Mouse (Mus musculus) heart, postnatal 14 days (tissue): Measurements from ENCODE around the gene Slc30a4. TPM values are rescaled to one million over a fixed set of nuclear protein-coding genes. Genes with fewer than 3 reads are reported as not detected.

Experiments used
- DNase-seq, 2 experiments: peaks; one replicate each; pipeline ENCODE4 v3.0.0; 2021 to 2022
- intact Hi-C: fragments of 180-260 bp; cut with DNase I; formaldehyde crosslinking; loops from one replicate; pipeline ENCODE4 v1.15.1; 2025
- total RNA-seq, 2 experiments: library from RNA; stranded (reverse); gene quantifications; 2 replicates each; pipeline ENCODE4 v1.2.3; 2021

Slc30a4 gene
- total RNA-seq, 2 experiments from 2014 or later, result 10.7 to 11.4 TPM

DNA sequence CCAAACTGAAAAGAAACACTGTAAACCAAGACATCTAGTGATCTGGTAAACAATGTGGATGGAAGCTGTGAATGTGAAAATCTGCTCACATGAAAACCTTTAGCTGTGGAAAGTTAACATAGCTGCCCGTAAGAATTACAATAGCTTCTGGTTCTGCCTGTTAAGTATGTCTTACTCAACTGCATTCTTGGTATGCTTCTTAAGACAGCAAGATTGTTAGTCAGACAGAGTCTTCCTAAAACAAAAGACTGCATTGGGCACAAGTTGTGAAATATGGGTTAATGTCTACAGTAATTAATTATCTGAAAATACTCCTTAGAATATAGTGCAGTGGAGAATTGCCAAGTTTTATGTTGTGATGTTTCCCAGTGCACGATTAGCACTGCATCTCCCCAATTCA, 19.9 kb downstream of the Slc30a4 start:
- intact Hi-C loops, result no loop called here
- no peak for DNase-seq

DNA sequence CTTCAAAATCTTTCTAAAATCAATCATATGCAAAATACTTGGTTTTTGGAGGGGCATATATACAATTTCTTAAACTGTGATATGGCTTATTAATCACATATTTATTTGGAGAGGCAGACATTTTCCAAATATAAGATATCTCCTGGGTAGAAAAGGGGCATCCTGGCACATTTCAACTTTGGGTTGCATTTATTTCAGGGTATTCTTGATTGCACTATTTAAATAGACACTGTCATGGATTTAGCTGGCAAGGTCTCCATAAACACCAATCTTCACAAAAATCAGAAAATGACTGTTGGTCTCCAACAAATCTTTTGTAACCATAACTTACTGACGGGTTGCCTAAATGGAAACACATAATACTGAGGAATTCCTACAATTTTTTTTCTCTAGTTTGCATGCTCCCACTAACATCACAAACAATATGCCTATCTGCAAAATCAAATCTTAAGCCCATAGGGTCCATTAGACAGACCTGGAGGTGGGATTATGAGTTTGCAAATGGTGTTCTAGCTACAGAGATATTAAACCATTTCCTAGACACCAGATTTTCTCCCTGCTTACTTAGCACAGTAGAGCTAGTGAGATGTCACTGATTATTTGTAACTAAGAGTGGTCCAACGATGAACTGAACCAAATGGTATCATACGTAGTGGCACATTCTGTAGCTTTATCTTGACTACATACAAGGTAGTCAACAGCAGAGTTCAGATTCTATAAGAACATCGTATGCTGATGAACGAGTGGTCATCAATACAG, 20.9 kb downstream of the Slc30a4 start:
- DNase-seq, result no peak

GRCm38 (mm10) chr2:122675126-122675525, 27.3 kb downstream of the Slc30a4 start:
- intact Hi-C loops, result no loop called here
- DNase-seq, result no peak

More for the DNA sequence above, 20.9 kb downstream of the Slc30a4 start:
- intact Hi-C loops, result no loop called here

- no peak for DNase-seq
- intact Hi-C loops, result no loop called here
Observed at GRCm38 (mm10) chr2:122672841-122673240, 29.6 kb downstream of the Slc30a4 start.

- intact Hi-C loops, result no loop called here
- DNase-seq, result no peak
Observed at GRCm38 (mm10) chr2:122671714-122672113, 30.7 kb downstream of the Slc30a4 start.

- DNase-seq, result peak; percentile 25 to 56
- intact Hi-C loops, result loop anchor here (1.0 to 10.0 kb wide), 2 partner anchors 31 to 87 kb away; no protein-coding TSS in a partner anchor
Observed at GRCm38 (mm10) chr2:122667856-122668255, 34.6 kb downstream of the Slc30a4 start.

- intact Hi-C loops, result loop anchor here (10.0 kb wide), 1 partner anchor 89 kb away; no protein-coding TSS in a partner anchor
- DNase-seq, result peak; percentile 23 to 47
Observed at GRCm38 (mm10) chr2:122665973-122666875, 36.2 kb downstream of the Slc30a4 start.

DNA sequence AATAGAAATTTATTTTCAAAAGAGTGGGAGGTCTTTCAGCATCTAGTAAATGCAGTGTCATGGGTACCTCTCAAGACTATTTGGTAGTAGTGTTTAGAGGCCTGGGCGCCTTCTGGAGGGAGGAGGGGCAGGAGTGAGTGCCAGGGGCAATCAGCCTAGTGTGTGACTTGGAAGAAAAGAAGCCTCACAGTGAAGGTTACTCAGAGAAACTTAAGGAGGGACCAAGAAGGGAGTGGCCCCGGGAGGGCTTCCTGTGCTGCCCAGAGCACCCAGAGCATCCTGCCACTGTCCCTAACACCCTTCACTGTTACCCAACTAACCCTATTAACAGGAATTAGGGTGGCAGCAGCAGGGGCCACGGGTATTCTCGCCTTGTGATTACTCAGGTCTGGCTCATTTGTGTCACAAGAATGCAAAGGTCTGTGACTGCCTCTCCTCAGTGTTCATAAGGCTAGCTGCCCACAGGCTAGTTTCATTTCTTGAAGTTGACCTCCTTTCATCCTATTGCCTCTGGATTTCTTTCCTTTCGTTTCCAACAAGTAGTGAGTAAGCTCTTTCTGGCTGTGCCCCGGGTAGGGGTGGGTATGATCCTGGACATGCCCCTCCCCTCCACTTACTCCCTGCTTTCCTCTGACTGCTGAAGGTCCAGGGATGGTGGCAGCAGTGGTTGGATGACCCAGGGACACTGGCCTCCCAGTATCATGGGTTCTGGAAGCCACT, 37.0 kb downstream of the Slc30a4 start:
- intact Hi-C loops, result loop anchor here (10.0 kb wide), 1 partner anchor 89 kb away; no protein-coding TSS in a partner anchor
- no peak for DNase-seq

DNA sequence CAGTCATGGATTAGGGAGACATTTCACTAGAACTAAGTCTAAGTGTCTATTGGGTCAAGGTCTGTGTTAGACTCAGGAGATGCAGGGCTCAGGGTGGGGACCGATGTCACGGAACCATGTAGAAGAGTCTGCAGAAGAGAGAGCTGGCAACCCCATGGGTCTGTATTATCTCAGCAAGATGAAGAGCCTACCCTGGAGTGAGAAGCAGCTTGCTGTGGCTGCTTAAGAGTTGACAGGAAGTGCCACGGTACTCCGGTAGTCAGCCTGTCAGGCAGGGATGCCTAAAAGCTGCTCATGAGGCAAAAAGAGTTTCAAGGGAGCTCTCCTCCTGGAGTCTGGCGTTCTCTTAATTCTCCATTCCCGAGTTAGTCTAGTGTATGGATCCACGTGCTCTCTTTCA, 42.6 kb downstream of the Slc30a4 start:
- intact Hi-C loops, result loop anchor here (10.0 kb wide), 1 partner anchor 95 kb away; no protein-coding TSS in a partner anchor
- no peak for DNase-seq

GRCm38 (mm10) chr2:122657707-122658524, 44.5 kb downstream of the Slc30a4 start:
- intact Hi-C loops, result no loop called here
- DNase-seq, result no peak

DNA sequence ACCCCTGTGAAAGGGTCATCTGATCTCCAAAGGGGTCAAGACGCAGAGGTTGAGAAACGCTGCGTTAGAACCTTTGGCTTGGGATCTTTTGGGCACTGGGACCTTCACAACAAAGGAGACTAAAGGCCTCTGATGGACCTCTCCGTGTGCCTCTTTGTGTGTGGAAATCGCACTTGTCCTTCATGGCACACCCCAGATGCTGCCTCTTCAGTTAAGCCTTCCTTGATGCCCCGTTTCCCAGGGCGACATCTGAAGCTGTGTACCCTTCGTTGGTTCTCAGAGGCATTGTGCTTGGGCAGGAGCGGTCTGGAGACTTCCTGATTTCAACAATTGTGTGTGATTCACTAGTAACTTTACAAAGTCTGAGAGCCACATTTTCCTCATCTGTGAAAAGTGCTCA, 45.7 kb downstream of the Slc30a4 start:
- intact Hi-C loops, result no loop called here
- no peak for DNase-seq

DNA sequence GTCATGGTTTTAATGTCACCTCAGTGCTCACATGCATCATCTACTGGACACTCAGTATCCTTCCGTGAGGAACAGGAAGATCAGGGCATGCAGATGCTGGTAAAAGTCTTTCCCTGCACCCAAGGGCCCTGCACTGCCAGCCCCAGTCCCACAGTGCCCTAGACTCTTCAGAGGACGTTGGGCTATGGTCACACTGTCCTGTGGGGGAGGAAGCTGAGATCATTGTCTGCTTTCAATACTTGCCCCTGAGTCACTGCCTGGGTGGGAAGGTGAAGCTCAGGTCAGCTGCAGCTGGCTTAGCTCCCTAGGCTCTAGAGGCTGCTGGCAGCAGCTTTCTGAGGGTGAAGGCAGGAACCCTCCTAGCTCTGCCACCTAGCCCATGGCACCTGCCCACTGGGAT, 46.4 kb downstream of the Slc30a4 start:
- intact Hi-C loops, result no loop called here

DNA sequence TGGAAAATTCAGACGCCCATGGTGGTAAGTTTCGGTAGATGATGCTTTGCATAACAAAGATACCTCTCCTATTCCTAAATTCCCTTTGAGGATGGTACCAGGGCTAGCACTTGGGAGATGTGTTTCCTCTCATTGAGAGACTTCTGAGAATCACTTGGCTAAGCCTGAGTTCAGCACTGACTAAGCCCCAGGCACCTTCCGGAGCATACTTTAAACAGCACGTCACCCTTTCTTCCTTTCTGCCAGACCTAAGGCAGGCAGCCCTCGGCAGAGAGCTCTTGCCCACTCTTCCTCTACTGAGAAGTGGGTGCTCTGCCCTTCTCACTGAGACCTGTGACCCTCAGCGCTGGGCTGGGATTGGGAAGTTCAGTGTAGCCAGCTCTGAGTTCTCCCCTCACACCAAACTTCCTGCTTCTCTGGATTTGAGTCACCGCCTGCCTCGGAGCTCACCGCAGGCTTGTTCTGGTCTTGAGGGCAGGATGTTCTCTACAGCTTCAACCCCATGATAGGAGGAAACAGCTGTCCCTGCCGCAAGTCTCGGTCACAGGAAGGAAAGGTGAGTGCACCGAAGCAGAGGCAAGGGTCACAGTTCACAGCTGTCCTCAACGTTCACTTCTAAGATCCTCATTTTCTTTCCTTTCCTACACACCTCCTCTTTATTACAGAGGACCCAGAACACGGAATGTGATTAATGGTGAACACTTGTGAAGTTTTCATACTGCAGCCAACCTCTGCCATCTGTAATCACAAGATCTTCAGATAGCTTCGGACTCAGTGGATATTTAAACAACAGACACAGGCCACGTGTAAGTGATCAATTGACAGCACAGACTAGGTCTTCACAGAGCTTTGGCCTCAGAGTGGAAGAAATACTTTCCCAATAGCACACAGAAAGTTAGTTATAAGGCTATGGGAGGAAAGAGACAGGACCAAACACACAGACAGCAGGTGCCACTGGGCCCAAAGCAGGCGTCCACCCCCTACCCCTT, 50.1 kb downstream of the Slc30a4 start:
- peak; percentile 8 to 14 for DNase-seq
- intact Hi-C loops, result no loop called here

More for the DNA sequence above, 46.4 kb downstream of the Slc30a4 start:
- DNase-seq, result no peak

DNA sequence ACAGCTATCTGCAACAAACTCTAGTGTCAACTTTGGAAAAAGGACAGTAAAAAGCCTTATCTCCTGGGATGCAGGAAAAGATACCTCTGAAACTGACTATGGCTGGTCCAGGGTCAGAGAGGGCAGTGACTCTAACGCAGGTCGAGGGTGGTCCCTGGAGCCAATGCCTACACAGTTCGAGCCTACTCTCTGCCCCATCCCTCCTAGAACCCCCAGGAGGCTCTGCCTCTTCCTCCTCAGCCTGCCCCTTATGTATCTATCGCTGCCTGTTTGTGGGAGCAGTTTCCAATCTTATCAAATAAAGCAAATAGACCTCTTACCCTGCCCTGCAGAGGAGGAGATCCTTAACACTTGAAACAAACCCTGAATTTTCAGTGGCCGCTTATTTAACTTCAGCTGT, 63.8 kb downstream of the Slc30a4 start:
- no peak for DNase-seq
- intact Hi-C loops, result loop anchor here (10.0 kb wide), 2 partner anchors 116 to 254 kb away; no protein-coding TSS in a partner anchor

DNA sequence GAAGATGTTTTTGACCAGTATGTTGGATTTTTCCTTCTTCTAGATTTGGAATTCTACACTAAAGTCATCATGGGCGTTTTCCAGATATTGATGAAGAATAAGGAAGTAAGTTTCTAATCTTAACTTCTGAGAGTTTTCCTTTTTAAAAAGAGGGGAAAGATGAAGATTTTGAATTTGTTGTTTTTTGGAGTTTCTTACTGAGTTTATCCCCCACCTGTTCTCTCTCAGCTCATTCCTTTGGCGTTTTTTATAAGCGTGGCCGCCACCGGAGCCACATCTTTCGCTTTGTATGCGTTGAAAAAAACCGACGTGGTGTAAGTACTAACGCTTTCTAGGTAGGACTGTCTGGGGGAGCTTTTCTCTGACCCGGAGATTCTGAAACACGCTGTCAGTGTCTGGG, 64.4 kb downstream of the Slc30a4 start:
- intact Hi-C loops, result loop anchor here (10.0 kb wide), 2 partner anchors 117 to 253 kb away; no protein-coding TSS in a partner anchor

GRCm38 (mm10) chr2:122637526-122637997, 64.9 kb downstream of the Slc30a4 start:
- peak; percentile 83 to 86 for DNase-seq
- intact Hi-C loops, result loop anchor here (1.0 to 10.0 kb wide), 3 partner anchors 30 to 253 kb away; no protein-coding TSS in a partner anchor

More for the DNA sequence above, 64.4 kb downstream of the Slc30a4 start:
- DNase-seq, result no peak

DNA sequence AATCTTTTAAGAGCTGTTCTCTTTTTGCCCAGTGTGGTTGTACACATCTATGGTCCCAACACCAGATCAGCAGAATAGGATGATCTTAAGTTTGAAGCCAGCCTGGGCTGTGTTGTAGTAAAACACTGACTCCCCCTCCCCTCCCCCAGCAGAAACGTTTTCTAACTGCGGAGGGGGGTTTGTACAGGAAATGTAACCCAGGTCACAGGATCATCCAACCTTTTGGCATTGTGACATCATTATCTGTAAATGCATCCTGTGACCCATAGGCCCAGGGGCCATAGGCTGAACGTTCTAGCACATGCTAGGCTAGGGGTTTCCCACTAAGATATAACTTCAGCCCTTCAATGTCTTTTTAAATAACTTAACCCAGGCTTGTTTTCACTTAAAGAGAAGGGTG, 65.8 kb downstream of the Slc30a4 start, which contains the start of gene AA467197:
Gene AA467197, plus strand, starts transcription at position 301 of the 400 bp plus-strand sequence.
- intact Hi-C loops, result loop anchor here (1.0 to 10.0 kb wide), 3 partner anchors 31 to 252 kb away; no protein-coding TSS in a partner anchor
- DNase-seq, result no peak
